Mouse (Mus musculus) right cerebral cortex, adult 2 months (tissue): ENCODE measurements around the gene Adgre5.

Experiments used
- DNase-seq, 2 experiments: peaks; one replicate each; pipeline ENCODE4 v3.0.0; 2021 to 2022; ENCODE audit warnings: low spot score in 2 of 2

Adgre5 gene

DNA sequence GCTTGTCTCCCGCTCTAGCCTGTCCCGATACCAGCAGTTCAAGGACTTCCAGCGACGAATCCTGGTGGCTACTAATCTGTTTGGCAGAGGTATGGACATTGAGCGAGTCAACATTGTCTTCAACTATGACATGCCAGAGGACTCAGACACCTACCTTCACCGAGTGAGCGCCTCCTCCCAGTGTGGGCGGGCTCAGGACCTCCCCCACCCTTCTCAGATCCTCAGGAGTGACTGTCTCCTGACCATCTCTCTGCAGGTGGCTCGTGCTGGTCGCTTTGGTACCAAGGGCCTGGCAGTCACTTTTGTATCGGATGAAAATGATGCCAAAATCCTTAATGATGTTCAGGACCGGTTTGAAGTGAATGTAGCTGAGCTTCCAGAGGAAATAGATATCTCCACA lies 18.5 kb downstream of the Adgre5 start:
- DNase-seq: no peak

DNA sequence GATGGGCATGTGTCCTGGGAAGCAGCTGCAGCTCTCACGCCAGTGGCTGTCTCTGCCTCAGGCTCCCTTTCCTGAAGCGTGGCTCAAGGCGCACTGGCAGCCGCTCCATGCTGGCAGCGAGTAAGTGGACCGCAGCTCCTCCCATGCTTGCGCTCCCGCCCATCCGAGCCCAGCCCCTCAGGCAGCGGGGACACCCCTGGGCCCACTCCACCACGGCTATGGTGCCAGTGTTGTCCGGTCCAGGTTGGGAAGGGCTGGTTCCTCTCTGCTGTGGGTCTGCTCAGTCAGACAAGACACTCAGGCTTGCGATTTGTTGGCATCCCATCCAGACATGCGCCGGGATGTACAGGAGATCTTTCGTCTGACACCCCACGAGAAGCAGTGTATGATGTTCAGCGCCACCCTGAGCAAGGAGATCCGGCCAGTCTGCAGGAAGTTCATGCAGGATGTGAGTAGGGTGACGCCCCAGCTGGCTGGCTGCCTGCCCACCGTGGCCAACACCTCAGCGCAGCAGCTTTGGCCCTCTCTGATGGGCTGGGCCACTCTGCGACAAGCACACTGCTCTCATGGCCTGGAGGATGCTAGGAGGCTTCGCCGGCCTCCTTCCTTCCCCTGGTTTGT lies 19.6 kb downstream of the Adgre5 start:
- no peak for DNase-seq

DNA sequence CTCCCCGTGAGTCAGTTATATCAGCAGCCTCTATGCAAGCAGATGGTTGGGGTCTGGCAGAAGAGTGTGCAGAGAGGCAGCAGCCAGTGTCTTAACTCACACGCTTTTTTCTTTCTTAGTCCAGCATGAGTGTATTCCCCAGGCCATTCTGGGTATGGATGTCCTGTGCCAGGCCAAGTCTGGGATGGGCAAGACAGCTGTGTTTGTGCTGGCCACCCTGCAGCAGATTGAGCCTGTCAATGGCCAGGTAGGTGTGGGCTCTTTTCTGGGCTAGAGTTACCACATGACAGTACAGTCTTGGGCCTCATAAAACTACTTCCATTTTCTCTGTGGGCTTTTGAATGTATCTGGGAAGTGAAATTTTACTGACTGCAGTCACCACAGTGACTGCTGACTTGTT lies 21.4 kb downstream of the Adgre5 start:
- no peak for DNase-seq

GRCm38 (mm10) chr8:83719048-83719447 lies 22.1 kb downstream of the Adgre5 start:
- no peak for DNase-seq

DNA sequence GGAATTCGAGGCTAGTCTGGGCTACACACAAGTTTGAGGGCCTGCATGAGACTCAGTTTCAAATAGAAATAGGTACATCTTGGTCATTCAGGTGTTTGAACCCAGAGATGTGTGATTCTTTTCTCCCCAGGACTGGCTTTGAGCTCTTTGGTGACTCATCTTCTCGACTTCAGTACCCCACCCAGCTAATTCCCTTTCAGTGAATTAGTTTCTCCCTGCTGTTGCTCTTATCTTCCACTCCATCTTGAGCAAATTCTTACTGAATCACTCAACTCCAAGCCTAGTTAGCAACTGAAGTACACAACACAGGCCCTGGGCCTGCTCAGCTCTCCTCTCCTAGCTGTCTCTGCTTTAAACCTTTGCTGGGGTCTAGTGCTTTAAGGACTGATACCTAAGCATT lies 24.6 kb downstream of the Adgre5 start:
- no peak for DNase-seq

DNA sequence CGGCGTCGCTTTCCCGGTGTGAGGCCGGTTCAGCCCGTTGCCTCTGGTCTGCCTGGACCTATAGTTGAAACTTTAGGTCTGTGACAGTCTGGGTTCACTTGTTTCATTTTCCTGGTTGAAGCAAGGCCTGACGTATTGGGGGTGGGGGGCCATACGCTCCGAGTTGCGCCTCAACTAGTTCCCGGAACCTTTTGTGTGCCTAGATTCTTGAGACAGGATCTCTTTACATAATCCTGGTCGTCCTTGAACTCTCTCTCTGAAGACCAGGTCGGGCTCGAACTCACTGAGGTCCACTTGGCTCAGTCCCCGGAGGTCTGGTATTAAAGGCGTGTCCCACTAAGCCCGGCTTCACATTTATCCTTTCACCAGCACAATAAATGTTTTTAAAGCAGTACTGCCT lies 25.4 kb downstream of the Adgre5 start:
- peak in 1 of 2 experiments; percentile 34 for DNase-seq

DNA sequence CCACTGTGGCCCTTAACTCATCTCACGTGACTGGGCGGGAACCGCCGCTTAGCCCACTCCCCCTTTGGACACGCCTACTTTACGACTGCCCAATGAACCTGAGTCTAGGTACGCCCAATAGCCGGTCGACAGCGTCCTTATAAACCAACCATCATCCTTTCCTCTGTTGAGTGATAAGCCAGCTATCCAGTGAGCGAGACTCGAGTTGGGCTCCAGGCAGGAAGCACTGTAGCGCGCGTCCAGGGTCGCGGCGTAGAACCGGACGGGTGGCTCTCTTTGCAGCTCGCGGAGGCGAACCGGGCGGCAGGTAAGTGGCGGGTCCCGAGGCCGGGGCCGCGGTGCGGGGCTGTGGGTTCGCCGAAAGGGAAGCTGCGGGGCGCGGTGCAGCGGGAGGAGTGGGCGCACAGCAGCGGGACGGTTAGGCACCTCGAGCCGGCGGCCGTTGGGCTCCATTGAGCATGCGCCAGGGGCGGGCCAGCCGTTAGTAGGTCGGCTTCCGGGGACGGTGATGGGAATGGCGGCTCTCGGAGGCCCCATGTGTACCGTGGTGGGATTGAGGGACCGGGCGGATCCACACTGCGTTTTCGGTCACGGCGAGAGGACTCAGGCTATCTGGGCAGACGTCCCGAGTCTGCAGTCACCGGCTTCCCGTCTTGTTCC lies 26.0 kb downstream of the Adgre5 start, which contains the start of gene Ddx39:
TSS of gene Ddx39 (plus strand) at position 147 of the 660 bp plus-strand sequence.
- DNase-seq: peak; percentile 96 to 98

- DNase-seq: no peak
Observed at GRCm38 (mm10) chr8:83714676-83715030, 26.5 kb downstream of the Adgre5 start.

GRCm38 (mm10) chr8:83707554-83707953 lies 33.6 kb downstream of the Adgre5 start:
- peak; percentile 58 to 78 for DNase-seq

- DNase-seq: no peak
Observed at GRCm38 (mm10) chr8:83706411-83706810, 34.7 kb downstream of the Adgre5 start.

DNA sequence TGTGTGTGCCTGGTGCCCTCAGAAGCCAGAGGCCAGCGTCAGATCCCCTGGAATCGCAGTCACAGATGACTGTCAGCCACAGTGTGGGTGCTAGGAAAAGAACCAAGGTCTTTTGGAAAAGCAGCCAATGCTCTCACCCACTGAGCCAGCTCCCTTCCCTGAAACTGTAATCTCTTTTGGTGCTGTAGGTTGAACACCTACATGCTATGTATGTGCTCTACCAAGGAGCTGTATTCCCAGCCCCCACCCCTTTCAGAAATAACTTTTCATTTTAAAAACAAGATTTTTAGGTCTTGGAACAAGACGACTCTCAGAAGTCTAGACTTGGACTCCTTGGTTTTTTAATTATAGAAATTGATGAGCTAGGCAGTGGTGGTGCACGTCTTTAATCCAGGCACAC lies 37.7 kb downstream of the Adgre5 start:
- DNase-seq: no peak

DNA sequence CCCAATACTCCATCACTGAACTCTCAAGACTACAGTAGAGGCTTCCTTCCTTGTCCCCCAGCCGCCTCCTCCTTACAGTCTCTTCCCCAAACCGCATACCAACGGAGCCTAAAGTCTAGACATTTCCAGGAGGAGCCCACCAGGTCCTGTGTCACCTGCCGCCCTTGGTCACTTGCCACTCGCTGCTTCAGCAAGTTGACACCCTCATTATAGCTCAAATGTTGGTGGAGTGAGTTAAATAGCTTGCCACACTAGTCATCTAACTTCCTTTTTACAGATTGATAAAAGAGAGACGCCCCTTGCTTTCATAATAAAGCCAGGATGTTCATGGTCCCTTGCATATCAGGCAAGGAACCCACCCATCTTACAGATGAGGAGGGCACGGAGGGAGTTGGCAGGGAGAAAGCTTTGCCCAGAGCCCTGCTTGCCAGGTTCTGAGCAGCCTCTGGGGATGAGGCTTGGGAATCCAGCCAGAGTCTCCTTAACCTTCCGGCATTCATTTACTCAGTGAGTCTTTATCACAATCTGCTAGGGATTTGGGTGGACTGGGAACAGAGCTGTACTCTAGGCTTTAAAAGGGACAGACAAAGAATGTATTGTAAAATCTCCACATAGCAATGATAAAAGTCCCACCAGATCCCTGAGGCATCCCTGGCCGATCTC lies 40.6 kb downstream of the Adgre5 start:
- DNase-seq: no peak

DNA sequence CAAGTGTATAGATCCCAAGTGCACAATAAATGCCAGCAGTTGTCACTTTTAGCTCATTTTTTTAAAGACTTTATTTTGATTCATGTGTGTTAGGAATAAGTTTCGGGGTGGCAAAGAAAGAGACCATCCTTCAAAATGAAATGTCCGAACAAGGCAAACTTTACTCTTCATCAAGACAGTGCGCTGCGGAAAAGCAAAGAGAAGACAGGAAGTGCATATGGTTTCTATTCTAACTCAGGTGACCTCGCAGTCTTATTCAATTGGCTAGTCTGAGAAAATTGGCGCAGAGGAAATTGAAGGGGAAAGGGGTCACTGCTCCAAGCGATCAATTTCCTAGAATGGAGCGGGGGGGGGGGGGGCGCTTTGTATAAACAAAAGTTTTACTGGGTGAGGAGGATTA lies 41.6 kb downstream of the Adgre5 start:
- DNase-seq: no peak

- peak; percentile 47 for DNase-seq
Observed at GRCm38 (mm10) chr8:83698661-83699453, 42.3 kb downstream of the Adgre5 start, which contains the start of gene Pkn1. Gene Pkn1 (minus strand): TSS chr8:83699179.

- peak; percentile 44 to 53 for DNase-seq
Observed at GRCm38 (mm10) chr8:83698291-83698660, 42.9 kb downstream of the Adgre5 start.

GRCm38 (mm10) chr8:83697374-83698220 lies 43.5 kb downstream of the Adgre5 start:
- DNase-seq: no peak

- no peak for DNase-seq
Observed at GRCm38 (mm10) chr8:83695351-83696106, 45.6 kb downstream of the Adgre5 start.

GRCm38 (mm10) chr8:83694369-83695160 lies 46.6 kb downstream of the Adgre5 start:
- peak; percentile 40 to 54 for DNase-seq

- peak; percentile 47 to 52 for DNase-seq
Observed at GRCm38 (mm10) chr8:83693609-83694236, 47.4 kb downstream of the Adgre5 start.
